Mouse (Mus musculus) megakaryocyte, embryonic 14.5 days (primary cell): ENCODE measurements around the gene Lrch1.

ENCODE experiments used
- FLI1 ChIP-seq: IDR thresholded peaks from 2 replicates; pipeline ENCODE4 v1.6.1; 2012; ENCODE audit warnings: low read length, inconsistent platforms, mixed read lengths
- GATA1 ChIP-seq: IDR thresholded peaks from 3 replicates; pipeline ENCODE4 v1.6.1; 2012; ENCODE audit warnings: mixed read lengths, low read length, inconsistent platforms, borderline replicate concordance

- TF ChIP-seq GATA1 (no peak), FLI1 (no peak)
These were observed 48.7 kb downstream of the Lrch1 start for GRCm38 (mm10) chr14:74898939-74899338.
